Mouse (Mus musculus) hindbrain, embryonic 13.5 days (tissue): Measurements from ENCODE around the gene Syndig1. TPM values are rescaled to one million over a fixed set of nuclear protein-coding genes. Genes with fewer than 3 reads are reported as not detected.

Experiments
- ATAC-seq: fragments of 200-750 bp; cut with Nextera tagmentation; 2 replicates; pipeline ENCODE4 v1.8.0; 2017; ENCODE audit warnings: moderate TSS enrichment; ENCODE audit not compliant: low FRiP score
- H3K27ac ChIP-seq: fragments of 300-500 bp; sonication (generic); 2 replicates; pipeline ENCODE4 v1.5.1; 2015; ENCODE audit warnings: inconsistent platforms, mild to moderate bottlenecking, moderate library complexity
- H3K27me3 ChIP-seq: fragments of 300-500 bp; sonication (generic); 2 replicates; pipeline ENCODE4 v1.6.1; 2015; ENCODE audit warnings: mild to moderate bottlenecking, inconsistent platforms
- H3K36me3 ChIP-seq: fragments of 300-500 bp; sonication (generic); 2 replicates; pipeline ENCODE4 v1.6.1; 2015; ENCODE audit warnings: mild to moderate bottlenecking, inconsistent platforms
- H3K4me1 ChIP-seq: fragments of 300-500 bp; sonication (generic); replicated peaks from 2 replicates; pipeline ENCODE4 v1.6.1; 2015; ENCODE audit warnings: inconsistent platforms
- H3K4me2 ChIP-seq: fragments of 300-500 bp; sonication (generic); 2 replicates; pipeline ENCODE4 v1.6.1; 2015; ENCODE audit warnings: inconsistent platforms, mild to moderate bottlenecking, moderate library complexity
- H3K4me3 ChIP-seq: fragments of 300-500 bp; sonication (generic); 2 replicates; pipeline ENCODE4 v1.5.1; 2015; ENCODE audit warnings: mild to moderate bottlenecking, inconsistent platforms
- H3K9ac ChIP-seq: fragments of 300-500 bp; sonication (generic); 2 replicates; pipeline ENCODE4 v1.6.1; 2015; ENCODE audit warnings: mild to moderate bottlenecking, inconsistent platforms
- H3K9me3 ChIP-seq: fragments of 300-500 bp; sonication (generic); 2 replicates; pipeline ENCODE4 v1.6.1; 2016; ENCODE audit warnings: inconsistent platforms
- WGBS: fragments of 180-500 bp; shearing (Covaris S2); methylation state at CpG from one replicate; pipeline ENCODE4 v1.1.7; 2015; 5-methylcytosine and 5-hydroxymethylcytosine counted together
- polyA plus RNA-seq: library from polyadenylated mRNA; unstranded; fragments of >200 nt; fragmentation: Nextera tagmentation; extraction: Ambion mirVana; gene quantifications from 2 replicates; pipeline ENCODE4 v1.2.1, GENCODE M21; 2015

Gene Syndig1
- polyA plus RNA-seq, 1 experiment from 2014 or later: 26.2 TPM

DNA sequence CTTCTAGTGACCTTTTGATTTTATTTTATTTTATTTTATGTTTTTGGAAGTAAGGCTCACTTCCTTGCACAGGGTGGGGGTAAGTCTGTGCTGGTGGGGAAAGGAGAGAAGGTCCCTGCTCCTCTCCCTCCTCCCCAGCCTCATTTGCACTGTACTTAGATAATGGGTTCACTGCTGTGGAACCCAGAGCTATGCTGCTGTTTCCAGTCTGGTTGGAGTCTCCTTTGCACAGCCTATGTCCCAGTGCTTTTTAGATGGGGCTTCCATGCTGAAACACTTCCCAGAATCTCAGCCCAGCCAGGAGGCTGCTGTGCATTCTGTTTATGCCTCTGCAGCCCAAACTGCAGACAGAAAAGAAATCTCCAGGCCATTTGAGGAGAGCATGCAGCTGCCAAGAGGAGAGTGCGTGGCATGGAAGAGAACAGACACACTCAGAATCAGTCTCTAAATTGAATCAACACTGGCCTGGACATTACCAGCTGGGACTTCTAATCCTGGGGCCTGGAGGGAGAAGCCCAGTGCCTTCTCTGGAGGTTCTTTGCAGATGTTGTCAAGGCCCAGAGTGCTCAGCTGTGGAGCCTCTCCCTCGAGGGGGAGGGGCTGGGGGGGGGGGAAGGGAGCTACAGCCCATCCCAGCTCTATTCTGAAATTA lies 104.4 kb downstream of the Syndig1 start:
- Histone ChIP-seq H3K36me3 (no peaks in the 10 kb centered on the region), H3K9me3 (no peaks in the 10 kb centered on the region), H3K27me3 (no peaks in the 10 kb centered on the region), H3K4me1 (0 out of 2 replicates have a peak, but pooled peaks cover 4% of the 10 kb centered on the region), H3K9ac (no peak overlapping the region), H3K27ac (no peak overlapping the region), H3K4me3 (no peak overlapping the region), H3K4me2 (no peak overlapping the region)
- 25% methylated on average over 2 of the region's 2 CpGs for WGBS
- 0 out of 2 replicates have a peak, but pooled peaks have one; percentile 30 for ATAC-seq

DNA sequence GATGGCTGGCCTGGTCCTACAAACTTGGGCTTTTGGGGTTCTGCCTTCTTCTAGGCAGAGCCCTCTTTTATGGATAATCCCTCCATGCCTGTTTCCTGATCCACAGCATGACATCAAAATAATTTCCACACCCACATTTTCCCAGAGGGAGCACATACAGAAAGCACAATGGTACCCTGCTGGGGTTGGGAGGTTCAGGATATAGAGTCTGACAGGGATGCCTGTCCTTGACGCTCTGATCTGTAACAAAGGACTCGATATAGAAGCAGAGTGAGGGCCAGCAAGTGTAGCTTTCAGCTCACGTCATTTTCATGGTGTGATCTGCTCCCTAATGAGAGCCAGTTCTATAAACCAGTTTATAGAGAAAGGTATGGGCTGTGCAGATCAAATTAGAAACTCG lies 105.1 kb downstream of the Syndig1 start:
- Histone ChIP-seq H3K9me3 (no peaks in the 10 kb centered on the region), H3K4me3 (no peak overlapping the region), H3K4me2 (no peak overlapping the region), H3K9ac (no peak overlapping the region), H3K27me3 (no peaks in the 10 kb centered on the region), H3K27ac (no peak overlapping the region), H3K4me1 (0 out of 2 replicates have a peak, but pooled peaks cover 4% of the 10 kb centered on the region), H3K36me3 (no peaks in the 10 kb centered on the region)
- ATAC-seq: no peak
- 27% methylated on average over 4 of the region's 4 CpGs for WGBS

DNA sequence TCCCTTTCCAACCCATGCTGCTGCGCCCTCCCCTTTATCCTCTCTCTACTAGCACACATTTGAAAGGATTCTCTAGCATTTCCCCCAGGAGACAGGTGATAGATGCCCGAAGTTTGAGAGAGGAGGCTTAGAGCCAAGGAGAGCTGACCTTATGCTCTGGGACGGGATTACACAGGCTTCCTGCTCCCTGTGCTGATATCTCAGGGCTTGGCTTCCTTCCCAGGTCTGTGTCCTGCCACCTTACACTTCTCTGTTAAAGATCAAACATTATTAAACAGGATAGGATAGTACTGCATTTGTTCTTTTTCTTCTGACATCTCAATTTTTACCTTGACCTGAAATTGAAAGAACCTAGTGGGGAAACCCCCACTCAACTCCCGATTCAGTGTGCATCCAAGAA lies 109.8 kb downstream of the Syndig1 start:
- H3K4me1 ChIP-seq: no peaks in the 10 kb centered on the region
- H3K9ac ChIP-seq: no peak overlapping the region
- H3K4me2 ChIP-seq: no peak overlapping the region
- no peaks in the 10 kb centered on the region for H3K36me3 ChIP-seq
- H3K27me3 ChIP-seq: no peaks in the 10 kb centered on the region
- no peak overlapping the region for H3K27ac ChIP-seq
- H3K4me3 ChIP-seq: no peak overlapping the region
- WGBS: 84% methylated on average over 4 of the region's 4 CpGs
- no peak for ATAC-seq
- H3K9me3 ChIP-seq: no peaks in the 10 kb centered on the region

- no peaks in the 10 kb centered on the region for H3K27me3 ChIP-seq
- 49% methylated on average over 2 of the region's 2 CpGs for WGBS
- no peak overlapping the region for H3K27ac ChIP-seq
- H3K4me3 ChIP-seq: no peak overlapping the region
- H3K4me1 ChIP-seq: no peaks in the 10 kb centered on the region
- no peaks in the 10 kb centered on the region for H3K36me3 ChIP-seq
- no peaks in the 10 kb centered on the region for H3K9me3 ChIP-seq
- ATAC-seq: no peak
- no peak overlapping the region for H3K4me2 ChIP-seq
- no peak overlapping the region for H3K9ac ChIP-seq
Observed at GRCm38 (mm10) chr2:149939586-149939985, 110.6 kb downstream of the Syndig1 start.

DNA sequence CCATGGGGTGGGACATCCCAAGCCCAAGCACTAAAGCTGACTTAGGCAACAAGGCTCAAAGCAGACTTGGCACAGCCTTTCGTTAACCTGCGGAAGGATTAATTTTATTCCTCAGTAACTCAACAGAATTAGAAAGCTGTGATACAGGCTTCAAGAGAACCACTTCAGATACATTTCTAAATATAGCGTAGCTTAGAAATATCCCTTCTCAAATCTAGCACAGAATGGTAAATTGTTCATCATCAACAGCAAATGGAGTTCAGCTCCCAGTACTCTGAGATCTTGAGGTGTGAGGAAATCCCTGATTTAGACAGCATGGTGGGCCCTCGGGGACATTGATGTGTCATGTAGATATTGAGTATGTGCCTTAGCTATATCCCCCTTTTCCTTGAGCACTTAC lies 121.6 kb downstream of the Syndig1 start:
- Histone ChIP-seq H3K4me2 (no peak overlapping the region), H3K9ac (no peak overlapping the region), H3K36me3 (no peaks in the 10 kb centered on the region), H3K4me3 (no peak overlapping the region), H3K9me3 (no peaks in the 10 kb centered on the region), H3K27me3 (no peaks in the 10 kb centered on the region), H3K27ac (no peak overlapping the region), H3K4me1 (no peaks in the 10 kb centered on the region)
- no peak for ATAC-seq
- 93% methylated on average over 4 of the region's 4 CpGs for WGBS

DNA sequence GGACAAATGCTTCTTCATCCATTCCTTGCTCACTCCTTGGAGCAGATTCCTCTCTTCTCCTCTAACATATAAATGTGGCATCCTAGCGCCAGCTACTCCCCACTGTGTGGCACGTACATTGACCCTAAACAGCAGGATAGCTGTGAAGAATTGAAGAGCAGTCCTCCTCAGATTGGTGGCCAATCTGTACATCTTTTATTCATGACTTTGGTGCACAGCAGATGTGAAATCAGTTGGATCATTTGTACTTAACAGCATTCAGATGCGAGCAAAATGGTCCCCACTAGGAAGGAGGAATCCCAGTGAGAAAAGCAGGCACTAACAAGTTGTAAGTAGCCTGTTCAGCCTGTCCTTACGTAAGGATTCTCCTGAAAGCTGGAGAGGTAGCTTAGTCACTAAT lies 142.0 kb downstream of the Syndig1 start:
- no peak overlapping the region for H3K9ac ChIP-seq
- ATAC-seq: peak; percentile 57
- 34% methylated on average over 4 of the region's 4 CpGs for WGBS
- H3K4me1 ChIP-seq: 0 out of 2 replicates have a peak, but pooled peaks cover 8% of the 10 kb centered on the region
- no peaks in the 10 kb centered on the region for H3K9me3 ChIP-seq
- H3K36me3 ChIP-seq: no peaks in the 10 kb centered on the region
- no peak overlapping the region for H3K27ac ChIP-seq
- H3K27me3 ChIP-seq: no peaks in the 10 kb centered on the region
- H3K4me2 ChIP-seq: no peak overlapping the region
- H3K4me3 ChIP-seq: no peak overlapping the region

DNA sequence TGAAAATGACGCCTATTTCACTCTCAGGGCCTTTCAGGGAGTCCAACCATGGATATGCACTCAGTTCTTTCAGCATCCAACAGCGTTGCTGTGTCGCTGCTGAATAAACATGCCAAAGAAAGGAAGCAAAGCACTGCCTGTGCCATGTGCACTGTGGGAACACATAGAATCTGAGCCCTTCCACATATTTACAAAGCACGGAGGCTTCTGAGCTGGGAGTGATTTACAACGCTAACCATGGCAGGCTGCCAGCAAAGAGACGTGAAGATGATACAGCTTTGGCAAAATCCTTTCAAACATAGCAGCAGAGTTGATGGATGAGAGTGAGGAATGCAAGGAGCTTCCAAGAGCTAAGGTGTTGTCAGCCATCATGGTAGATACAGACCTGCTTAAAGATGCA lies 144.6 kb downstream of the Syndig1 start:
- H3K4me1 ChIP-seq: 0 out of 2 replicates have a peak, but pooled peaks cover 8% of the 10 kb centered on the region
- ATAC-seq: peak; percentile 43; the same call in 1 of the 2 replicates
- no peak overlapping the region for H3K9ac ChIP-seq
- H3K4me2 ChIP-seq: no peak overlapping the region
- WGBS: 61% methylated on average over 6 of the region's 6 CpGs
- H3K9me3 ChIP-seq: no peaks in the 10 kb centered on the region
- no peak overlapping the region for H3K4me3 ChIP-seq
- H3K27me3 ChIP-seq: no peaks in the 10 kb centered on the region
- no peaks in the 10 kb centered on the region for H3K36me3 ChIP-seq
- H3K27ac ChIP-seq: no peak overlapping the region

DNA sequence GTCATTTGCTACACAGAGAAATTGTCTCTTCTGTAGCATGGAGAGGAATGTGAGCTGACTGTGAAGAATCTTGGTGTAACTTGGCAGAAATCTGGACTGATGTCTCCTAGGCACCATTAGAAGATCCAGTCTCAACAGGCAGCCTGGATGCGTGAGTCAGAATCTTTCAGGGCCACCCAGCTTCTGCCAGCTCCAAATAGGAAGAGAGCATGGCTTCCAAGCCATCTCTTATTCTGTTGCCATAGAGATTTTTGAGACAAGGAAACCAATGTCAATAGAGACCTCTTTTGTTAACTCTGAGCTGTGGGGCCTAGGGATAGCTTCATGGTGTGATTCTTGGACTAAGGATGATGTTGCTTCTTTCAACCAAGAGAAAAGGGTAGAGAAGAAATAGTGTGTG lies 151.4 kb downstream of the Syndig1 start:
- no peak for ATAC-seq
- 21% methylated on average over 1 of the region's 1 CpGs for WGBS
- no peaks in the 10 kb centered on the region for H3K36me3 ChIP-seq

GRCm38 (mm10) chr2:149982466-149982865 lies 153.5 kb downstream of the Syndig1 start:
- H3K27ac ChIP-seq: no peak overlapping the region
- H3K4me3 ChIP-seq: no peak overlapping the region
- H3K36me3 ChIP-seq: no peaks in the 10 kb centered on the region

More for the DNA sequence above, 151.4 kb downstream of the Syndig1 start:
- Histone ChIP-seq H3K4me1 (no peaks in the 10 kb centered on the region), H3K4me3 (no peak overlapping the region), H3K9ac (no peak overlapping the region), H3K4me2 (no peak overlapping the region), H3K27ac (no peak overlapping the region), H3K9me3 (no peaks in the 10 kb centered on the region), H3K27me3 (no peaks in the 10 kb centered on the region)

DNA sequence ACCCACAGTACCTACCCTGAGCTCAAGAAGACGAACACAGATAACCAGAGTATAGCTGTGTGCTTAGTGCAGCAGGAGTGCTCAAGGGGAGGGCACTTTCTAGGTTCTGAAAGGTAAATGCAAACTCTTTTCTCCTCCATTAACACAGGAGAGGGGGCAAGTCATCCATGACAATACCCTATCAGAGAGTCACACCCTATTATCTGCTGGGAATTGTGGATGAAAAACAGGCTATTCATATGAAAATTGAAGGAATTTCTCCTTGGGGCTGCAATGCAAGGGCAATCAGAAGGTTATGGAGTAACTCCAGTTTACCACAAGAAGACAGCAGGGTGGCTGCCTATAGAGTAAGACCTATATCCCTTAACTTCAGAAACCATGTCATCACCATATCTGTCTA lies 154.1 kb downstream of the Syndig1 start:
- no peaks in the 10 kb centered on the region for H3K4me1 ChIP-seq
- H3K4me3 ChIP-seq: no peak overlapping the region
- H3K9me3 ChIP-seq: no peaks in the 10 kb centered on the region
- WGBS: 64% methylated on average over 1 of the region's 1 CpGs
- H3K27ac ChIP-seq: no peak overlapping the region
- H3K9ac ChIP-seq: no peak overlapping the region
- H3K4me2 ChIP-seq: no peak overlapping the region
- no peaks in the 10 kb centered on the region for H3K27me3 ChIP-seq
- H3K36me3 ChIP-seq: no peaks in the 10 kb centered on the region
- ATAC-seq: no peak

More at GRCm38 (mm10) chr2:149982466-149982865, 153.5 kb downstream of the Syndig1 start:
- Histone ChIP-seq H3K9me3 (no peaks in the 10 kb centered on the region), H3K4me1 (no peaks in the 10 kb centered on the region), H3K27me3 (no peaks in the 10 kb centered on the region), H3K9ac (no peak overlapping the region), H3K4me2 (no peak overlapping the region)
- ATAC-seq: no peak

- no peaks in the 10 kb centered on the region for H3K9me3 ChIP-seq
- ATAC-seq: no peak
- no peak overlapping the region for H3K9ac ChIP-seq
- H3K4me3 ChIP-seq: no peak overlapping the region
- H3K4me2 ChIP-seq: no peak overlapping the region
- no peak overlapping the region for H3K27ac ChIP-seq
- no peaks in the 10 kb centered on the region for H3K27me3 ChIP-seq
- peaks cover 6% of the 10 kb centered on the region; the same call in 1 of the 2 replicates for H3K4me1 ChIP-seq
- no peaks in the 10 kb centered on the region for H3K36me3 ChIP-seq
Observed at GRCm38 (mm10) chr2:149987610-149988009, 158.6 kb downstream of the Syndig1 start.

GRCm38 (mm10) chr2:149991506-149991905 lies 162.5 kb downstream of the Syndig1 start:
- H3K9me3 ChIP-seq: no peaks in the 10 kb centered on the region
- H3K4me2 ChIP-seq: no peak overlapping the region
- no peaks in the 10 kb centered on the region for H3K27me3 ChIP-seq
- H3K27ac ChIP-seq: no peak overlapping the region
- peaks cover 8% of the 10 kb centered on the region; the same call in 1 of the 2 replicates for H3K4me1 ChIP-seq
- WGBS: 46% methylated on average over 2 of the region's 2 CpGs
- ATAC-seq: no peak
- no peak overlapping the region for H3K9ac ChIP-seq
- no peak overlapping the region for H3K4me3 ChIP-seq
- no peaks in the 10 kb centered on the region for H3K36me3 ChIP-seq

- WGBS: 92% methylated on average over 4 of the region's 4 CpGs
- Histone ChIP-seq H3K36me3 (no peaks in the 10 kb centered on the region), H3K4me3 (no peak overlapping the region), H3K4me1 (peaks cover 22% of the 10 kb centered on the region), H3K9ac (no peak overlapping the region), H3K4me2 (no peak overlapping the region), H3K27ac (no peak overlapping the region), H3K27me3 (no peaks in the 10 kb centered on the region), H3K9me3 (no peaks in the 10 kb centered on the region)
- no peak for ATAC-seq
Observed at GRCm38 (mm10) chr2:149992921-149993320, 163.9 kb downstream of the Syndig1 start.
